Mouse (Mus musculus) monocyte, adult 2 months (primary cell): ENCODE data around the gene Nup133.

ENCODE experiments used
- DNase-seq, 2 experiments: peaks; one replicate each; pipeline ENCODE4 v3.0.0; 2022; ENCODE audit warnings: low spot score in 2 of 2, low read depth in 1 of 2

Gene Nup133

GRCm38 (mm10) chr8:123954246-123954645 is 5.2 kb upstream of the Nup133 start:
- DNase-seq, result no peak

GRCm38 (mm10) chr8:123953686-123954085 is 4.6 kb upstream of the Nup133 start:
- no peak for DNase-seq

GRCm38 (mm10) chr8:123950077-123950802 is 1.2 kb upstream of the Nup133 start:
- DNase-seq, result peak in 1 of 2 experiments; percentile 37

- DNase-seq, result no peak
Observed at GRCm38 (mm10) chr8:123949686-123949986, 571 bp upstream of the Nup133 start.

- no peak for DNase-seq
Observed at GRCm38 (mm10) chr8:123929026-123929425, 20.0 kb downstream of the Nup133 start.

GRCm38 (mm10) chr8:123925671-123926070 is 23.4 kb downstream of the Nup133 start:
- no peak for DNase-seq

GRCm38 (mm10) chr8:123924719-123925118 is 24.3 kb downstream of the Nup133 start:
- DNase-seq, result peak; percentile 38 to 47

- DNase-seq, result no peak
Observed at GRCm38 (mm10) chr8:123914635-123915034, 34.4 kb downstream of the Nup133 start.

- DNase-seq, result no peak
Observed at GRCm38 (mm10) chr8:123912265-123912664, 36.8 kb downstream of the Nup133 start.

GRCm38 (mm10) chr8:123907604-123908003 is 41.5 kb downstream of the Nup133 start:
- DNase-seq, result no peak

GRCm38 (mm10) chr8:123902653-123903052 is 46.4 kb downstream of the Nup133 start:
- no peak for DNase-seq

- DNase-seq, result no peak
Observed at GRCm38 (mm10) chr8:123899366-123899765, 49.7 kb downstream of the Nup133 start.

- no peak for DNase-seq
Observed at GRCm38 (mm10) chr8:123898576-123898975, 50.5 kb downstream of the Nup133 start.

GRCm38 (mm10) chr8:123896774-123897173 is 52.3 kb downstream of the Nup133 start:
- no peak for DNase-seq

- no peak for DNase-seq
Observed at GRCm38 (mm10) chr8:123896366-123896761, 52.7 kb downstream of the Nup133 start.

GRCm38 (mm10) chr8:123895680-123896365 is 53.2 kb downstream of the Nup133 start:
- DNase-seq, result no peak

- no peak for DNase-seq
Observed at GRCm38 (mm10) chr8:123895230-123895629, 53.8 kb downstream of the Nup133 start.

- no peak for DNase-seq
Observed at GRCm38 (mm10) chr8:123894502-123895097, 54.5 kb downstream of the Nup133 start, which contains the start of gene Acta1. Gene Acta1, minus strand, starts transcription at chr8:123894751.

GRCm38 (mm10) chr8:123893413-123893812 is 55.7 kb downstream of the Nup133 start:
- DNase-seq, result no peak

GRCm38 (mm10) chr8:123892586-123893155 is 56.4 kb downstream of the Nup133 start:
- no peak for DNase-seq

- no peak for DNase-seq
Observed at GRCm38 (mm10) chr8:123891883-123892585, 57.0 kb downstream of the Nup133 start.
